Mouse (Mus musculus): ENCODE data around the gene Srrm3. TPM values are rescaled to one million over a fixed set of nuclear protein-coding genes. Genes with fewer than 3 reads are reported as not detected.
A peak's percentile ranks its signal among the peaks of the same experiment; 100 is the strongest.

The Srrm3 gene
- polyA plus RNA-seq, 1 experiment from 2014 or later, result 124 TPM

DNA sequence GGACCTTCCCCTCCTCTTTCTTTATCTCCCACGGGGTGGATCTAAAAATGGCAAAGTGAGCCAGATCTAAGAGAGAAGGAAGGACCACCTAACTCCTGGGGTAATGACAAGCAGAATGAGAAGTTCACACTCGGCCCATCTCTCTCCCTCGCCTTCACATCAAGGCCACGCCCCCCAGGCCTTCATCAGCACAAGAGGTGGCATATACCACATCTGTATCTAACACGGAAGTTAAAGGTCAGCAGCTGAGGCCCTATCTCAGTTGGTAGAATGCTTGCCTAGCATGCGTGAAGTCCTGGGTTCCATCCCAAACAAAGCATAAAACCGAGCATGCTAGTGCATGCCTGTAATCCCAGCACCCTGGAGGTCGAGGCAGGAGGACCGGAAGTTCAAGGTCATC, 67.1 kb downstream of the Srrm3 start:
- no peak overlapping the region for H3K4me3 ChIP-seq (replicated peaks)
- H3K9me3 ChIP-seq, result no peaks in the 10 kb centered on the region
- no peak overlapping the region for H3K4me2 ChIP-seq (replicated peaks)
- H3K27ac ChIP-seq, result no peak overlapping the region
- H3K36me3 ChIP-seq, result peaks cover 11% of the 10 kb centered on the region
- peaks cover 23% of the 10 kb centered on the region for H3K4me1 ChIP-seq (replicated peaks)
- WGBS, result 64% methylated on average over 9 of the region's 9 CpGs
- peaks cover 35% of the 10 kb centered on the region for H3K27me3 ChIP-seq
- no peak overlapping the region for H3K9ac ChIP-seq (replicated peaks)
- ATAC-seq, result no peak

DNA sequence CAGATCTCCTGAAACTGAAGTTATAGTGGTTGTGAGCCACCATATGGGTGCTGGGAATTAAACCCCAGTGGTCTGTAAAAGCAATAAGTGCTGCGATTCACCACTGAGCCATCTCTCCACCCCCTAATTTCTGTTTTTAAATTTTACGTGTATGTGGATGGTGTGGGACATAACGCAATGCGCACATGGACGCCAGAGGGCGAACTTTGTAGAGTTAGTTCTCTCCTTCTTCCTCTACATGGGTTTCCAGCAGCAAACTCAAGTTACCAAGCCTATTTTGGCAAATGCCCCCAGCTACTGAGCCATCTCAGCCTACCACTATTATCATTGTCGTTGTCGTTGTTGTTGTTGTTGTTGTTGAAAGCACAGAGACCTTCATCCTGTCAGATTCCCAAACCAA, 70.5 kb downstream of the Srrm3 start:
- no peak for ATAC-seq
- Histone ChIP-seq H3K4me3 (replicated peaks) (peak overlapping the region; percentile 32; the same call in 1 of the 2 replicates), H3K27ac (no peak overlapping the region; the same call in 1 of the 2 replicates), H3K27me3 (peaks cover 7% of the 10 kb centered on the region; the same call in 1 of the 2 replicates), H3K4me1 (replicated peaks) (peaks cover 21% of the 10 kb centered on the region), H3K36me3 (peaks cover 6% of the 10 kb centered on the region), H3K9me3 (no peaks in the 10 kb centered on the region), H3K9ac (replicated peaks) (no peak overlapping the region), H3K4me2 (replicated peaks) (peak overlapping the region; percentile 55)
- 14% methylated on average over 8 of the region's 8 CpGs for WGBS

DNA sequence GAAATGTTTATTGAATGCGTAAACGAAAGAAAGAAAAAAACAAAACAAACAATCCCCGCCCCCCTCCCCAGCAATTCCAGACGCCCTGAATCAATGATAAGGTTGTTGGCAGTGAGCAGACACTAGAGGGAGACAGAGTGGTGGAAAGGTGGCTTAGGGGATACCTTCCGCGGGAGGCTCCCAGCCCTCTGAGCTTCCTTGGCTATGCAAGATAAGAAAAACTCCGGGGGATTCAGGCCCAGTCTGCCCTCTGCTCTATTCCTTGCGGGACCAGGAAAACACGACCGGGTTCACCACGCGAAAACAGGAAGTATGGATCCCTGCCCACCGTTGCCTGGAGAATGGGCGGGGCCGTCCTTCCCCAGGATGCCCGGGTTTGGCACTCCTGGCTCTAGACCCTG, 71.1 kb downstream of the Srrm3 start:
- Histone ChIP-seq H3K9me3 (no peaks in the 10 kb centered on the region), H3K27ac (no peak overlapping the region), H3K4me1 (replicated peaks) (peaks cover 20% of the 10 kb centered on the region), H3K36me3 (peaks cover 6% of the 10 kb centered on the region), H3K4me3 (replicated peaks) (peak overlapping the region; percentile 32), H3K27me3 (peaks cover 7% of the 10 kb centered on the region; the same call in 1 of the 2 replicates), H3K4me2 (replicated peaks) (peak overlapping the region; percentile 55), H3K9ac (replicated peaks) (peak overlapping the region; percentile 44)
- ATAC-seq, result peak; percentile 50; the same call in 1 of the 2 replicates
- WGBS, result 2% methylated on average over 16 of the region's 16 CpGs

DNA sequence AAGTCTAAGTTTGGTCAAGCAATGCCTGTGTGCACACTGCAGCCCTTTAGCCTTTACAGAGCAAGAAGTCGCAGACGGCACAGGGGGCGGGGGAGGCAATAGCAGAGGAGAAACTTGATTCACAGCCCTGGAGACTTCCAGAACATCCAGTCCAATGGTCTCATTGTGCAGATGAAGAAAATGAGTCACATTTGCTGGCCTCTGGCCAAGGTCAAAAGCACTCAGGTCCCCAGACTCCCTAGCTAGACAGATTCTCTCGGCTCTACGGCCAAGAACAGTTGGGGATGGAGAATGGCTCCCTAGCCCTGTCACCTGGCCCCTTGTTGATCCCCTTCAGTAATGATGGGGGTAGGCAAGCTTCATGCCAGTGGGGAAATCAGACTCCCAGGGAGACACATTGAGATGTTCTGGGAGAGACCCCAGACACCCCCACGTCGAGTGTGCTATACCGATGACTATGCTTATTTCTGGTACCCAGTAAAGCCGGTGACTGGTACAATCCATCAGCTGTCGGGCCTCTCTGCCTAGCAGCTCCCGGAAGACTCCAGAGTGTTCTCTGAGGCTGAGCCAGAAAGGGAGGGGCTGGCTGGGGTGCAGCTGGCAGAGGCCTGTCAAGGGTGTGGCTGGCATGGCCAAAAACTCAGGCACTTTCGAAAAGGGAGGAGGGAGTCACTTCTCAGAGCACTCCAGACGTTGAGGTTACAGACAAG, 72.9 kb downstream of the Srrm3 start:
- WGBS, result 65% methylated on average over 13 of the region's 13 CpGs
- Histone ChIP-seq H3K36me3 (no peaks in the 10 kb centered on the region), H3K4me2 (replicated peaks) (no peak overlapping the region), H3K9me3 (no peaks in the 10 kb centered on the region), H3K4me1 (replicated peaks) (peaks cover 14% of the 10 kb centered on the region), H3K9ac (replicated peaks) (no peak overlapping the region), H3K27me3 (no peaks in the 10 kb centered on the region), H3K27ac (no peak overlapping the region), H3K4me3 (replicated peaks) (no peak overlapping the region)
- ATAC-seq, result 0 out of 2 replicates have a peak, but pooled peaks have one; percentile 7

DNA sequence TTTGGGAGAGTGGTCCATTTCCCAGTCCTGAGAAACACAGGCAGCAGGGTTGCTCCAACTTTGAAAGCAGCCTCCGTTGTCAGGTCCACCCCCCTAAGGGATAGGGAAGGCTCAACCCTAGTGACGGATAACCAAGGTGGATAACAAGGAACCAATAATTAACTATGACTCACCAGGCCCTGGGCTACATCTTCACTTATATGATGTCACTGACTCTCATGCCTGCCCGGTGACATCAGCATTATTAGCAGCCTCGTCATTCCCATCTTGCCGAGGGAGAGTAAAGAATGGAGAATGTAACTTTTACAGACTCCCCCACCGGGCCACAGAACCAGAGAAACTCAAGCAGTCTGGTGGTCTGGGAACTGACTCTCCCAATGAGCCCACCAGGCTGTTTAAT, 78.0 kb downstream of the Srrm3 start:
- Histone ChIP-seq H3K9me3 (no peaks in the 10 kb centered on the region), H3K4me1 (replicated peaks) (peaks cover 17% of the 10 kb centered on the region), H3K27me3 (peaks cover 29% of the 10 kb centered on the region), H3K4me3 (replicated peaks) (no peak overlapping the region), H3K9ac (replicated peaks) (no peak overlapping the region), H3K36me3 (no peaks in the 10 kb centered on the region), H3K4me2 (replicated peaks) (no peak overlapping the region), H3K27ac (no peak overlapping the region)
- 75% methylated on average over 6 of the region's 6 CpGs for WGBS
- no peak for ATAC-seq

DNA sequence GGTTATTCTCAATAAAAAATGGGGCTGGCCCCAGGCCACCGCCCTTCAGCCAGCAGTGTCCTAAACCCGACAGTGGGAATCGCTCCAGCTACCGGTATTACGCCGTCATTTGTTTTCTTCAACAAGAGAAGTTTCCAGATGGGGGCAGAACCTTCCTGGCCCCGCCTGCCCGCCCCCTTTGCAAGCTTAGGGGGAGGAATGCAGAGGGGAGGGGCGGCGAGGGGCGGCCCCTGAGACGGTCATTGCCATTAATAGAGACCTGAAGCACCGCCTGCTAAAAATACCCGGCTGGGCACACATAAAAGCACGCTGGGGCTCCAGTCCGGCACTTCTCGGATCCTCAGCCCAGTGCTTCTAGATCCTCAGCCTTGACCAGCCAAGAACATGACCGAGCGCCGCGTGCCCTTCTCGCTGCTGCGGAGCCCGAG, 81.0 kb downstream of the Srrm3 start, which contains the start of gene Hspb1:
TSS of gene Hspb1 (plus strand) at position 245 of the 428 bp plus-strand sequence.
- ATAC-seq, result peak; percentile 17; the same call in 1 of the 2 replicates
- H3K4me2 ChIP-seq (replicated peaks), result peak within 1 kb of the TSS; percentile 37
- no peak within 1 kb of the TSS for H3K27ac ChIP-seq
- peak within 1 kb of the TSS; percentile 26 for H3K4me3 ChIP-seq (replicated peaks)
- WGBS, result 2% methylated on average over 24 of the region's 24 CpGs
- H3K9ac ChIP-seq (replicated peaks), result 0 out of 2 replicates have a peak within 1 kb of the TSS, but pooled peaks have one; percentile 36
- H3K36me3 ChIP-seq, result no peaks in the 10 kb centered on the region
- peaks cover 14% of the 10 kb centered on the region; the same call in 1 of the 2 replicates for H3K4me1 ChIP-seq (replicated peaks)
- peaks cover 54% of the 10 kb centered on the region for H3K27me3 ChIP-seq
- no peaks in the 10 kb centered on the region for H3K9me3 ChIP-seq

DNA sequence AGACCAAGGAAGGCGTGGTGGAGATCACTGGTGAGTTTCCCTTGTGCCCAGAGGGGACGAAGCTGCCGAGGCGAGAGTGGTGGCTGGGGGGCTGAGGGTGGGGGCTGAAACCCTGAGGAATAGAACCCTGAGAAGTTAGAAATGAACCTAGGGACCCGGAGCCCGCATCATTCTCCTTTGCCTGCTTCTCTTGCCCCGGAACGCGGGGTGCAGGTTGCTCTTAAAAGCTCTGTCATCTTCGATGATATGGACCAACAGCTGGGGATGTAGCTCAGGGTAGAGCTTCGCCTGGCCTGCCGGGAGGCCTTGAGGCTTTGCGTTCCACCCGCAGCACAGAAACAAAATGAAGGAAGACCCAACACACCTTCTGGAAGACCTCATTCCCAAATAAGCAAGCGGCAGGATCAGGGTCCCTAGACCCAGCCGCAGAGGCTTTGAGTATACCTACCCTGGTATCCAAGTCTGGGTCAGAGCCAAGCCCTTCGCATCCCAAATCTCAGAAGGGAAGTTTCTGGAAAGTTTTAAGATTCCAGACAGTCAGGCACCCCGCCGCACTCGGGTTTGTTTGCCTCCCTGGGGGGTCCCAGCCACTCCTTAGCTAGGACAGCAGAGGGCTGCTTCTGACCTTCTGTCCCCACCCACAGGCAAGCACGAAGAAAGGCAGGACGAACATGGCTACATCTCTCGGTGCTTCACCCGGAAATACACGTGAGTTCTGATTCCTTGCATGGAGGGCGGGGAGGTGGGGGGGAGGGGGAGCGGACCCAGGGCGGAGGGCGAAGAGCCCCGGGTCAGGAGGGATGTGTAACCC, 81.9 kb downstream of the Srrm3 start:
- peak overlapping the region; percentile 32 for H3K4me2 ChIP-seq (replicated peaks)
- H3K9ac ChIP-seq (replicated peaks), result no peak overlapping the region
- H3K27me3 ChIP-seq, result peaks cover 57% of the 10 kb centered on the region
- ATAC-seq, result no peak; the same call in 1 of the 2 replicates
- peaks cover 14% of the 10 kb centered on the region; the same call in 1 of the 2 replicates for H3K4me1 ChIP-seq (replicated peaks)
- WGBS, result 3% methylated on average over 30 of the region's 30 CpGs
- H3K36me3 ChIP-seq, result no peaks in the 10 kb centered on the region
- no peak overlapping the region for H3K4me3 ChIP-seq (replicated peaks)
- no peaks in the 10 kb centered on the region for H3K9me3 ChIP-seq
- H3K27ac ChIP-seq, result no peak overlapping the region

DNA sequence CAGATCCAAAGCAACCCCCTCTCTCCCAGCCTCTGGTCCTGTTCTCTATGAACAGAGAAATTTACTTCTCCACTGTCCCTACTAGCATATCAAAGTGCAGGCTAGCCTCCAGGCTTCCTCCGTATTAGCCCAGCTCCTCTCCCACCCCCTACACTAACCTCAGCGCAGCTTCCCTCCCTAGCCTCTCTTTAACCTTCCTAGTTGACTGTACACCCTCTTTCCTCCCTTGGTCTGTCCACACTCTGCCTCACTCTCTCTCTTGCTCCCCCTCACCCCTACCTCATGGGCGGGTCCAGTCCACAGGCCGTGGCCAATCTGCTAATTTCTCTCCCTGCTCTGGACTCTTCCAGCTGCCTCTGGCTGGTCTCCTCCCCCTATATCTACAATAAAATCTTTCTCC, 83.6 kb downstream of the Srrm3 start:
- Histone ChIP-seq H3K9ac (replicated peaks) (no peak overlapping the region), H3K9me3 (no peaks in the 10 kb centered on the region), H3K4me3 (replicated peaks) (no peak overlapping the region), H3K27me3 (peaks cover 57% of the 10 kb centered on the region), H3K4me1 (replicated peaks) (peaks cover 14% of the 10 kb centered on the region; the same call in 1 of the 2 replicates), H3K27ac (no peak overlapping the region), H3K36me3 (no peaks in the 10 kb centered on the region), H3K4me2 (replicated peaks) (no peak overlapping the region)
- ATAC-seq, result no peak
- WGBS, result 53% methylated on average over 4 of the region's 4 CpGs

DNA sequence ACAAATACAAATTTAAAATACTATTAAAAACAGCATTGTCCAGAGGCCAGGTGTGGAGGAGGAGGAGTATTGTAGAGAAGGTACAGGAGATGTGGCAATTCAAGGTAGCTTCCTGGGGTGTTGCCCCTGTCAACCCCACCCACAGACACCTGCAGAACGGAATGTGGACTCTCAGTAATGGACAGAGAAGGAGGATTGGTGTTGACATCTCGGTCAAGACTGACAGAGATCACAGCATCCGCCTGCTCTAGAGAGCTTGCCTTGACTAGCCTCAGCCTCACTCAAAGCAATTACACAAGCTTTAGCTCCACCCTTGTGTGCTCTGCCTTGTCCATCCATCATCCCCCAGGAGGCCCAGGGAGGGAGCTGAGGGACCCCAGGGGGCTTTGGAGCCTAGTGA, 84.2 kb downstream of the Srrm3 start:
- Histone ChIP-seq H3K9ac (replicated peaks) (no peak overlapping the region), H3K4me3 (replicated peaks) (no peak overlapping the region), H3K36me3 (no peaks in the 10 kb centered on the region), H3K4me1 (replicated peaks) (peaks cover 14% of the 10 kb centered on the region; the same call in 1 of the 2 replicates), H3K27me3 (peaks cover 52% of the 10 kb centered on the region), H3K9me3 (no peaks in the 10 kb centered on the region), H3K27ac (no peak overlapping the region), H3K4me2 (replicated peaks) (no peak overlapping the region)
- 63% methylated on average over 3 of the region's 3 CpGs for WGBS
- ATAC-seq, result no peak

DNA sequence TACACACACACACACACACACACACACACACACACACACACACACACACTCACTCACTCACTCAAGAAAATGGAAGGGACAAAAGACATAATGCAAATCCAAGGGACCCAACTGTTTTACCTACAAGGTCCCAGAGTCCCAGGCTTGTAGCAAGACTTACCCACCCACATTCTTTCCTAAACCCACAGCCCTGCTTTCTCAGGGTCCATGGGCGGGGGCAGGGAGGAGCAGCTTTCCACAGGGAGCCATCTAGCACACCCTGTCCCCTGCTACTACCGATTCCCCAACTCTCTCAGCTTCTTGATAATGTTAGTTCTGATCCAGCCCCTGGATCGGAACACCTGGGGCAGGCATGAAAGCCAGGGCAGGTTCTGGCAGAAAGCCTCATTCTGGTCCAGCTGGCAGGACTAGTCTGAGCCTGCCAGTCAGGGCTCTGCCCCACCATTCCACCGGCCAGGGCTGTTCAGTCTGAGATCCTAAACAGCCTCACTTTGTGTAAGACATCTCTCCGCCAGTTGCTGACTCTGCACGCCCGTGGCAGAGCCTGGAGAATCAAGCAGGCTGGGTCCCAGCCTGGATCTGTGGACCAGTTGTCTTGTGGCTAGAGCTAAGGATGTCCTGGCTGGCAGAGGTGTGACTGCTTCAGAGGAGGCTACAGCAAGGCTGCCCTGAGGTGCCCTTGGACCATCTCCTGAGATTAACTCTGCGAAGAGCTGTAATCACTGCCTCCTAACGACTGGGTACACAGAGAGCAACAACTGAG, 86.1 kb downstream of the Srrm3 start:
- Histone ChIP-seq H3K4me2 (replicated peaks) (no peak overlapping the region), H3K27ac (no peak overlapping the region), H3K4me1 (replicated peaks) (peaks cover 10% of the 10 kb centered on the region; the same call in 1 of the 2 replicates), H3K9ac (replicated peaks) (no peak overlapping the region), H3K9me3 (no peaks in the 10 kb centered on the region), H3K36me3 (no peaks in the 10 kb centered on the region), H3K27me3 (peaks cover 44% of the 10 kb centered on the region), H3K4me3 (replicated peaks) (no peak overlapping the region)
- ATAC-seq, result no peak
- WGBS, result 63% methylated on average over 9 of the region's 9 CpGs

DNA sequence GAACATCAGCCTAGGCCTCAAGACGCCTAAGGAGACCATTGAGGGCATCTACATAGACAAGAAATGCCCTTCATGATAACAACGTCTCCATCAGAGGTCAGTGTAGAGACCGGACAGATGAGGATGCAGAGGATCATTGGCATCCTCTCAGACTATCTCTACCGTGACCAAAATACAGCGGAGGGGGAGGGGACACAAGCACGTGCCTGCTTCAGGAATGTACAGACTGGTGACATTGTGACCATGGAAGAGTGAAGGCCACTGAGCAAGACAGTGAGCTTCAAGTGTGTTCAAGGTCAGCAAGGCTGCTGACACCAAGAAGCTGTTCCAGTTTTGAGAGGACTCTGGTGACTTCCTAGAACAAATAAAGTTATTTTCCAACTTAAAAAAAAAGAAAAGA, 88.3 kb downstream of the Srrm3 start:
- H3K27ac ChIP-seq, result no peak overlapping the region
- no peaks in the 10 kb centered on the region for H3K9me3 ChIP-seq
- peaks cover 25% of the 10 kb centered on the region for H3K27me3 ChIP-seq
- no peak overlapping the region for H3K4me3 ChIP-seq (replicated peaks)
- no peaks in the 10 kb centered on the region for H3K4me1 ChIP-seq (replicated peaks)
- H3K9ac ChIP-seq (replicated peaks), result no peak overlapping the region
- WGBS, result 86% methylated on average over 6 of the region's 6 CpGs
- no peak for ATAC-seq
- H3K4me2 ChIP-seq (replicated peaks), result no peak overlapping the region
- no peaks in the 10 kb centered on the region for H3K36me3 ChIP-seq
